Mouse (Mus musculus): ENCODE measurements around the gene Tekt4. TPM values are rescaled to one million over a fixed set of nuclear protein-coding genes. Genes with fewer than 3 reads are reported as not detected.

Tekt4 gene
- total RNA-seq, 4 experiments from 2014 or later, result 0.96 to 1.8 (median 1.2) TPM

DNA sequence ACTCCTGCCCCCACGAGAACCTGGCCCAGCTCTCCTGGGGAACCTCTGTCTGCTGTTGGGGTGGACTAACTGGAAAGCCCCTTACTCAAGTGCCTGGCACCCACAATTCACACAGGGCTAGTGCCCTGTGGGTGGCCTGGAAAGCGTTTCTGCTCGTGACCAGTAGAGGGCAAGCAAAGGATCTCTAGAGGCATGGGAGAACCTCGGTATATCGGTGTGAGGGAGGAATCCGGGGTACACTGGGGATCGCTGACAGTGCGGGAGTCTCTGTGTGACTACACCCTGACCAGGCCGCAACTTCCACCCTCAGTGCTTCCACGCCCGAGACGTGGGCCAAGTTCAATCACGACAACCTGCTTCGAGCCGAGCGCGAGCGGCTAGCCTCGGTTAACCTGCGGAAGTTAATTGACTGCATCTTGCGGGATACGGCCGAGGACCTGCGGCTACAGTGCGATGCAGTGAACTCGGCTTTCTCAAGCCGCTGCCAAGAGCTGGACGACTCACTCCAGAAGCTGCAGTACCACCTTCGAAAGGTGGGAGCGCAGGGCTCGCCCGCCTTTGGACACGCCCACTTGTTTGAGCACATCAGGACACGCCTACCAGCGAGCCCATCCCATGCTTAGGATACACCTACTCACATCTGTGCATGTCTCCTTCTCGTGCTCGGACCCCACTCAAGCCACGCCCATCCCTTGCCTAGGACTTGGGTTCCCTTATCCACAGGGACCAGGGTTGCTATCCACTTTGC lies 20.1 kb downstream of the Tekt4 start:
- peak in 1 of 2 experiments; percentile 62 for DNase-seq (ENCODE audit: low spot score in 2 of 2)

DNA sequence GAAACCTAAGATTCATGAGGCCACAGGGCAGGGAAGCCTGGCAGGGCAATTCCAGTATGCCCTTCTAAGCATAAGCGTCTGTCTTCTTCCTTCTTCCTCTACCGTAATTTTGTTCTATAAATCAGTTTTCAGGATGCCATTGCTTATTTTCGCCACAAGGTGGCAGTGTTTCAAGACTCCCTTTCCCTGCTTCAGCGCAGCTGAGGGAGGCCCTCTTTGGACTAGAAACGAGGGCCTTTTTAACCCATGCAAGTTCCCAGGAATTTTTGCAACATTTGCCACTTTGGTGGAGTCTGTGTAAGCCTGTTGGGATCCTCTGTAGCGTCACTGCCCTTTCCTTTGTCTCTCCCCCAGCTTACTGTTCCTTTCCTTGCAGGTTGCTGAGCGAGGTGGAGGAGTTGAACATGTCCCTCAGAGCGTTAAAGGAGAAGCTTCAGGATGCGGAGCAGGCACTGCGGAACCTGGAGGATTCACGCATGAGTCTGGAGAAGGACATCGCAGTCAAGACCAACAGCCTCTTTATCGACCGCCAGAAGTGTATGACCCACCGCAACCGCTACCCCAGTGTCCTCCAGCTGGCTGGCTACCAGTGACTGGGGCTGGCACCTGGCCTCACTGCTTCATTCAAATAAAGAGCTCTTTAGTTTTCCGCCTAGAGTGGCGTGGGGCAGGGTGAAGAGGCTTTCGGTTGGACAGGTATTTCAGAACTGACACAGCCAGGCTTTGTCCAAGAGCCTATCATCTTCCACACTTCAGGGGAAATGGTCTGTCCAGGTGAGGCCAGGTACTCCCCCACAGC lies 21.7 kb downstream of the Tekt4 start:
- DNase-seq (ENCODE audit: low spot score in 2 of 2), result peak in 1 of 2 experiments; percentile 74

DNA sequence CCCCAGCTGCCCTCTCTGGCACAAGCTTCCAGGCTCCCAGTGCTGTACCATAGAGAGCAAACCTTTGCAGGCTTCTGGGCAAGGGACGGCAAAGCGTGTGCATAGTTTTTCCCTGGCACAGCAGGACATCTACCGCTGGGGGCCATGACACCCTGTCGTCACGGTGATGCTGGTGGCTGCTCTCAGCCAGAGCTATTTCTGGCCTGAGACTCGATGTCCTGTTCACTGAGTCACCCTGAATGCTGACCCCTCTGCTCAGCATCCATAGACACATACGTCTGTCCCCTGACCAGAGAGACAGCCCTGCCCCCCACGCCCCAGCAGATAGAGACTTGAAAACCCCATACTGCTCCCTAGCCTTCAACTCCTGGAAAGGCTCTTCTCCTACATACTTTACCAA lies 25.7 kb downstream of the Tekt4 start:
- no peak for DNase-seq (ENCODE audit: low spot score in 2 of 2)

DNA sequence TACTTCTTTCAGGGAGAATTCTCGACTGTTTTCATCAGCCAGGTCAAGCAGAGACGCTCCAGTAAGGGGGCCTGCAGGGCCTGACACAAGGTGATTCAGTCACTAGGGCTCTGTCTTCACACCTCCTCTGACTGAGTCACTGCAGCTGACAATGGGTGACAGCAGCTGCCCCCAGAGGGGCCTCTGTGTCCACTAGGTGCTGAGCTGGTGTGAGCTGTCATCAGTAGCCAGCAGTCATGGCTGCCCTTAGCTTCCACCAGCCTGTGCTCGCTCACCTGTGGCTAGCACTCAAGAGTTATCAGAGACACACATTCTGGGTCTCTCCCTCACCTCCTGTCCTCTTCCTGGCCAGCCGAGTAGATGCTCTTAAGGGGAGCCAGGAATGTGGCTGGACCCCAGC lies 26.4 kb downstream of the Tekt4 start:
- no peak for DNase-seq (ENCODE audit: low spot score in 2 of 2)

DNA sequence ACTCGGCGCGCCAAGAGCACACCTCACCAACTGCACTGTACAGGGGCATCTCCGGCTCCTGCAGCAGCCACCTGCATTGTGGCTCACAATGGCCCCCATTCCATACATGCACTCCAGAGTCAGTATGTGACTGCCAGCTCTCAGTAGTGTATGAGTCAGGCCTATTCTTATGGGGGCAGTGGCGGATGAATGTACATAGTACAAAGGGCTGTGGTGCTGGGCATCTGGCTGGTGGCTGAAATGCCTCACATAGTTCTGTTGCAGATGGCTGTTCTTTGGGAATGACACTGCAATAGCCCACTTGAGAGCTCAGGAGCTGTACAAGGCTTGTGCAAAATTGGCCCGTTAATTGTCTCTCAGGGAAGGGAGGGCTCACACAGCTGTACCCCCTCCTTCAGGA lies 27.7 kb downstream of the Tekt4 start:
- no peak for DNase-seq (ENCODE audit: low spot score in 2 of 2)

DNA sequence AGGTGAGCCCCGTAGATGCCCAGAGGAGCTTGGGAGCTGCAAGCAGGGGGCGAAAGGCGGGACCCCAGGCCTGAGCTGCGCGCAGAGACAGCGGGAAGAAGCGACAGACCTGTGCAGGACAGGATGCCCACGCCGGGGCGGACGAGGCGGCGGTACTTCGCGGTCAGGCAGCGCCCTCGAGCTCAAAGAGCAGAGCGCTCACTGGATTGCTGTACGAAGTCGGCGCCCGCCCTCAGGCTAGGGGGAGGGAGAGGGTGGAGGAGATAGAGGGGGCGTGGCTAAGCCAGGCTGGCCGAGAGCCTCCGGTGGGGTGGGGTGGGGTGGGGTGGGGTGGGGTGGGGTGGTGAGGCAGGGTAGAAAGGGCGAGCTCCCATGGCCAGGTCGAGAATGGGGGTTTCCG lies 42.6 kb downstream of the Tekt4 start, which contains the start of gene Sstr5:
Gene Sstr5, minus strand, starts transcription at position 276 of the 400 bp plus-strand sequence.
- DNase-seq (ENCODE audit: low spot score in 2 of 2), result no peak

DNA sequence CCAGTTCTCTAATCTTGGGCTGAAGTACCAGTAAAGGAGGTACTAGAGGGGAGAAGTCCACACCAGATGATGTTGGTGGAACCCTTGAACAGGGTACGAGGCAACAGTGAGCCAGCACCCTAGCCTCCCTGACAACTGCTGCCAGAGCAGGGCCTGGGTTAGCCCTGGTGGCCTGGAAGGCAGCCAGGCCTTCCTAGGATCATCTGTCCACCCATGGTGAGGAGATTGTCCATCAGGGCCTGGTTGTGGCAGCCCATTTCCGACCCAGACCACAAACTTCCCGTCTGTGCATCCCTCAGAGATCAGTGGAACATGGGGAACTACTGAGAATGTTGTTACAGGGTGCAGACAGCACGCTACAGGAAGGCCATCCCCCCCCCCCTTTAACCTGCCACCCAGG lies 48.2 kb downstream of the Tekt4 start:
- DNase-seq (ENCODE audit: low spot score in 2 of 2), result no peak

DNA sequence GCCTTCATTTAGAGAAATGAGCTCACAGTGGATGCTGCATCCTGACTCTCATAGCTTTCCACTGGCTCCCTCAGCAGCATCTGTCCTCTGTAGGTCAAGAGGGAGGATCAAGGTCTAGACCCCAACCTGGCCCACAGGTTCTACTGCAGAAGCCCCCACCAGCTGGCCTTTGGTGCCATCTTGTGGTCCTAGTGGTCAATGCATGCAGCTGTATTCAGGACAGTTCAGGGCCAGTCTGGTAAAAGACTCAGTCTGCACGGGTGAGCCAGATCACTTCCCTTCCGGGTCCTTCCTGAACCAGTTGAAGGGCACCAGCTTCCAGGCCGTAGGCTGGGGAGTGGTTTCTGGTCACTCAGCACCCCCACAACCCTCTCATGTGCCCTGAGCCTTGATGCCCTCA lies 53.4 kb downstream of the Tekt4 start:
- peak; percentile 41 to 73 for DNase-seq (ENCODE audit: low spot score in 2 of 2)

DNA sequence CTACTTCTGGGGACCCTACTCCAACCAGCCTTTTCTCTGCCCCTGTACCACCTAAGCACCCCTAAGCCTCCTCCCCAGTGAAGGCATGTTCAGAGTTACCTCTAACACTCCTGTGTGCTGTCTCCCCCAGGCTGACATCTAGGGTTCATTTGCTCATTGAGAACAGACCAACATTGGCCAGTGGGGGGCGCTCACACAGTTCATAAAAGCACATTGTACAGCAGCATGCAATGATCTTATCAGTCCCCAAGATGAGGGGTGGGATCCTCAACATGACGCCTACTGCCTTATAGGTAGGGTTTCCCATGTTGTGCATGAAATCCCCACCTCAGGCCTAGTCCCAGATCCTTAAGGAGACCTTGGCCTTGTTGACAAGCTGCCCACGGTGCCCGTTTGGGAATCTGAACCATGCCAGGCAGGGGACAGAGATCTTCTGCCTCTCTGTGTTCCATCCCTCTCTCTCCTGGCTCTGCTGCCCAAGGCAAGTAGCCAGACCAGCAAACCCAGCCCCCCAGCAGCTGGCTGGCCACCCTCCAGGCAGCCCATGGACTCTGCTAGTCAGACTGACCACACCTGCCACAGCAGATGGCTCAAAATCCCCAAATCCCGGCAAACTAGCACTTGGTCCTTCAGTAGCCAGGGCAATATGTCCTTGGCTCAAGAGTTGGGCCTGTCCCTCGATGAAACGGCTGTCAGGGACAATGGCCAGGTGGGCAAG lies 54.6 kb downstream of the Tekt4 start:
- DNase-seq (ENCODE audit: low spot score in 2 of 2), result peak; percentile 76 to 90

DNA sequence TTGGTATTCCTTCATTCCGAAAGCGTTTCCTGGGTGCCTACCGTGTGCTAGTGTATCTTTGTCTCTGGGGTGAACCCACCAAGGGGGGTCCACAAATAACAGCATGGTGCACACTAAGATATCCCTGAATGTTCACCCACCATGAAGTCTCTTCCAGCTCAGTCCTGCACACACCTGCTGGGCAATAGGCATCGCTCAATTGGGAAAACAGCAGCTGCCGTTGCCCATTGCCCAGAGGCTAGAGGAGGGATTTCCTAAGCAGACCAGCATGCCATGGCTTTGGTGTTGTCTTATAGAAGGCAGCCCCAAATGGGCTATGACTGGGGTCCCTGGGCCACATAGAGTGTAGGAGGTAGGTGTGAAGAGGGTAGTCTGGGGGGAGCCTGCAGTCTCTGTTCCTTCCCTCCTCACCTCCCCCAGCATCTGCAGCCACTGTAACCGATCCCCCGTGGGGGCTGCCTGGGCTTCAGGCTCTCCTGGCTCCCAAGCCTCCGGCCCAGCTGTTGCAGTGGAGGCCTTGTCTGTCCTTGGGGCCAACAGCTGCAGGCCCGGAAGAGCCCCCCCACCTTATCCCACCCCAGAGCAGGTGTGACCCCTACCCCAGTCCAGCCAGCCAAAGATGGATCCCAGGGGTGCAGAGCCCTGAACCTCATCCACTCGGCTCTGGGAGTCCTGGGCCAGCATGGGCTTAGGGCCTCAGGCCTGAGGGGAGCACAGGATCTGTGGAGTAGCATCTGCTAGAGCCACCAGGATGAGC lies 55.8 kb downstream of the Tekt4 start:
- DNase-seq (ENCODE audit: low spot score in 2 of 2), result no peak

DNA sequence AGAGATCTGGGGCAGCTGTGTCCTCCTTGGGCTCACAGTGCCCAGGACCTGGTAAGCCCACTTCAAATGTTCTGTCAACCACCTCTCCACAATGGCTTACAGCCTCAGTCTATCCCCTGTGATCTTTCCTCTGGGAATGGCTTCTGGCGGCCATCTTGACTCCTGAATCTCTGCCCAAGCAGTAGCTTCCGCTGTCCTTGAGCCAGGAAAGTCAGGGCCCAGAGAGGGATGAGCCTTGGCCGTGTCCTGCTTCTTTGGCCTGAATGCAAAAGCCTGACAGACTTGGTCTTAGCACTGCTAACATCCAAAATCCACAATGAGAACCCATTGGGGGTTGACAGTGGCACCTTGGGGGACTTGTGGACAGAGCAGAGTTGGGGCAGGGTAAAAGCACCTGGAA lies 57.5 kb downstream of the Tekt4 start:
- DNase-seq (ENCODE audit: low spot score in 2 of 2), result no peak

DNA sequence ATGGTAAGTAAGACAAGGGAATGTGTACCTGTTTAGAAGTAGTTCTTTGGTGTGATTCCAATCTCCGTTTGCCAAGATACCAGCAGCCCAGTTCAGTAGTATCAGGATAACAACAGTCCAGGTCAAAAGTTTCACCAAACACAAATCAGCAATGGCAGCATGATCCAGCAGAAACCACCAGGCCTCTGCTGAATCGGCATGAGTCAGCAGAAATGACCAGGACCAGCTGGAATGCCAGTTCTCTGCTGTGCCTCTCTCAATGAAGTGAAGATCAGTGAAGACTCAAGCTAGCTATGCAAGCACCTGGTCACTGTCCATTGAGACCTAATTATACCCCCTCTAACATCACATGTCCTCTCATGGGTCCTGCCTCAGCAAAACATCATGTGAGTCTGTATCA lies 59.6 kb downstream of the Tekt4 start:
- DNase-seq (ENCODE audit: low spot score in 2 of 2), result no peak

DNA sequence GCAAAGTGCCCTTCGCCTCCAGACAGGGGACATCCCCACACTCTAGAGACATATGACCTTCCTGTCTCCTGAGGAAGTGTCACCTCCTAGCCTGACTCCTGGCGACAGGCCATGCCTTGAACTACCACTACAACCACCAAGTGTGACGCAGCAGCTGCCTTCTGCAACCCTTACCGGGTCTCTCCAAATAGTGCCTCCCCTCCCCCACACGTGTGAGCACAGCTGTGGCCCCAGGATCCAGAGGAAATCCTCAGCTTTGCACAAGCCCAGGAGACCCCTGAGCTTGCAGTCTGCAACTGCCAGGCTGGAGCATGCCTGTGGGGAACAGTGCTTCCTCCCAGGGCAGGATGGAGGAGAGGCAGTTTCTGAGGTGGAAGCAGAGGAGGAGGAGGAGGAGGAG lies 61.9 kb downstream of the Tekt4 start:
- DNase-seq (ENCODE audit: low spot score in 2 of 2), result no peak

DNA sequence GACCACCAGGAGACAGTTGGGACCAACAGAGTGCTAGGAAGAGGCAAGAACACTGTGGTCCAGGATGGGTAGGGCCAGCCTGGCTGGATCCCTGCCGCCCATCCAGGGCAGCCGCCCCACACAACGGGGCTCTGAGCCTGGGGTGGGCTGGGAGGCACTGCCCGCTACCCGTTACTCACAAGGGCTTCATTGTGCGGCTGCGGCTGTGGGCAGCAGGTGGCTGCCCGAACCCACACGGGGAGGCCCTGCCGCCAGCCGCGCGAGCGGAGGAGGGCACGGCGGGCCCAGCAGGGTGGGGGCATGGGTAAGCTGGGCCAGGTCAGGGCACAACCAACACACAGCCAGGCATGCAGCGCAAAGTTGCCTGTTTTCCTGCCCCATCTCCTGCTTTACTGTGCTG lies 63.7 kb downstream of the Tekt4 start:
- DNase-seq (ENCODE audit: low spot score in 2 of 2), result peak; percentile 66 to 74

DNA sequence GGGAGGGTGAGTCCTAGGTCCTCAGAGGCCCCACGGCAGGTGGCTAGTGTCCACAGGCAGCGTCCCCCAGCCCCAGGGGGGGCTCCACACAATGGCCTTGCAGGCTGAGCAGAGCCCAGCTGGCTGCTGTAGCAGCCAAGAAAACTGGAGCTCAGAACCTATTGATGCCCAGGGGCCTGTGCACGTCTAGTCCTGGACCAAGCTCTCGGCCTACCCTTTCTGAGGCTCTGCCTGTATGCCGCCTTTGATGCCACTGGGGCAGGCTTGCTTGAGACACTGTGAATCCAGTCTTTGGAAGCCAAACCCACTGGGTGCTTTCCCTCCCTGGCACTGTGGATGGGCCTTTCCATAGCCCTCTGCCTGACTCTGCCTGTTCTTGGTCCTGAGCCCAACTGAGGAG lies 65.1 kb downstream of the Tekt4 start:
- DNase-seq (ENCODE audit: low spot score in 2 of 2), result peak; percentile 55 to 68

DNA sequence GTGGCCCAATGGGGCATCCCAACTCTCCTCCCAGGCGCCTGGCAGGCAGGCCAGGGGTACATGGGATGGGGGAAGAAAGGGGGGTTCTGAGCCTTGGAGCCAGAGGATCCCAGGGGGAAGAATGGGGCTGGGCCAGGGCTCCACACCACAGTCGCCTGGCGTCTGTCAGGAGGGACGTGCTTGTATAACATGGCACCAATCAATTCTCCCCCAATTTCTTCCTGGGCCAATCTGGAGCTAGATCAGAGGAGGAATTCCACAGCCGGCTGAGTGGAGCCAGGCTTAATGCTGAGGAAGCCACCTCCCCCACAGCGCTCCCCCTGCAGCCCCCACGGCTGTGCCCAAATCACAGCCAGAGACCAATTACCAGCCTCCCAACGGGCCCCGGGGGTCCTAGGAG lies 66.1 kb downstream of the Tekt4 start:
- DNase-seq (ENCODE audit: low spot score in 2 of 2), result no peak

DNA sequence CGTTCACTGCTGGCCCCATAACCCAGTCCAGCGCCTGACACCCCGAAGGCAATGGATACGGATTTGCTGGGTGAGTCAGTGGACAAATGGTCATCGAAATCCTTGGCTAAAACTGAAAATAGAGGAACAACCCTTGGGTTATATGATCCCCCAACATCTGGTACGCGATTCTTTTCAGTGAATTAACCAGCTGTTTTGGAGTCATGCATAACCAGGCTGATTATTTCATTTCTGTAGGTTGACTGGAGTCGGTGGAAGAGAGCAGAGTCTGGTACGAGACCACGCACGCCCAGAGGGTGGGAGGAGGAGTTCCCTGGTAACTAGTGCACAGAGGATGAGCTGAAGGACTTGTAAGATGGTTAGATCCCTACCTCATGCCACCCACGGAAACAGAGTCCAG lies 67.7 kb downstream of the Tekt4 start:
- DNase-seq (ENCODE audit: low spot score in 2 of 2), result no peak

Measured in layer of hippocampus, adult 8-10 months (tissue).